Mouse (Mus musculus): ENCODE results near the gene Rnf208. TPM values are rescaled to one million over a fixed set of nuclear protein-coding genes. Genes with fewer than 3 reads are reported as not detected.
A peak's percentile ranks its signal among the peaks of the same experiment; 100 is the strongest.

The Rnf208 gene
- total and polyA plus RNA-seq, 2 experiments from 2014 or later, result 157 to 240 TPM

- H3K4me1 ChIP-seq (ENCODE audit: insufficient read depth, low read length), result peaks cover 17% of the 10 kb centered on the region
- no peaks in the 10 kb centered on the region for H3K36me3 ChIP-seq (ENCODE audit: insufficient read depth, low read length)
- H3K4me2 ChIP-seq (ENCODE audit: low read depth, low read length, poor library complexity, severe bottlenecking), result no peak overlapping the region
- H3K9me3 ChIP-seq (ENCODE audit: low read length), result no peaks in the 10 kb centered on the region
- TF ChIP-seq CTCF (IDR thresholded peaks at IDR 0.05), result peak; percentile 59
- H3K27me3 ChIP-seq (ENCODE audit: insufficient read depth, low read length), result 0 out of 2 replicates have a peak, but pooled peaks cover under 1% of the 10 kb centered on the region
- no peak overlapping the region for H3K27ac ChIP-seq (ENCODE audit: low read depth, low read length)
- no peak overlapping the region for H3K4me3 ChIP-seq (ENCODE audit: low read depth, low read length)
- DNase-seq (ENCODE audit: low spot score) (no peak), ATAC-seq (ENCODE audit: low FRiP score) (no peak)
- H3K9ac ChIP-seq (replicated peaks; ENCODE audit: low read length, poor library complexity, severe bottlenecking), result no peak overlapping the region
- WGBS, result 49% methylated on average over 2 of the region's 2 CpGs
These were observed 16.8 kb downstream of the Rnf208 start for GRCm38 (mm10) chr2:25258887-25259286.

GRCm38 (mm10) chr2:25261870-25262269, 19.8 kb downstream of the Rnf208 start:
- TF ChIP-seq CTCF (IDR thresholded peaks at IDR 0.05), result no peak
- H3K9ac ChIP-seq (replicated peaks; ENCODE audit: low read length, poor library complexity, severe bottlenecking), result peak overlapping the region; percentile 42
- no peaks in the 10 kb centered on the region for H3K9me3 ChIP-seq (ENCODE audit: low read length)
- ATAC-seq (ENCODE audit: low FRiP score) (peak; percentile 1), DNase-seq (ENCODE audit: low spot score) (no peak)
- H3K4me1 ChIP-seq (ENCODE audit: insufficient read depth, low read length), result peaks cover 31% of the 10 kb centered on the region
- peak overlapping the region; percentile 76 for H3K27ac ChIP-seq (ENCODE audit: low read depth, low read length)
- no peaks in the 10 kb centered on the region for H3K36me3 ChIP-seq (ENCODE audit: insufficient read depth, low read length)
- H3K4me3 ChIP-seq (ENCODE audit: low read depth, low read length), result peak overlapping the region; percentile 71
- H3K4me2 ChIP-seq (ENCODE audit: low read depth, low read length, poor library complexity, severe bottlenecking), result peak overlapping the region; percentile 100
- 42% methylated on average over 12 of the region's 12 CpGs for WGBS
- peaks cover 3% of the 10 kb centered on the region; the same call in 1 of the 2 replicates for H3K27me3 ChIP-seq (ENCODE audit: insufficient read depth, low read length)

GRCm38 (mm10) chr2:25262291-25262767, 20.3 kb downstream of the Rnf208 start, which contains the start of gene Tprn:
TSS of gene Tprn (plus strand) at chr2:25262618.
- peaks cover 36% of the 10 kb centered on the region for H3K4me1 ChIP-seq (ENCODE audit: insufficient read depth, low read length)
- TF ChIP-seq CTCF (IDR thresholded peaks at IDR 0.05), result 0 out of 2 replicates have a peak, but pooled peaks have one; percentile 6
- H3K27me3 ChIP-seq (ENCODE audit: insufficient read depth, low read length), result peaks cover 3% of the 10 kb centered on the region; the same call in 1 of the 2 replicates
- H3K4me2 ChIP-seq (ENCODE audit: low read depth, low read length, poor library complexity, severe bottlenecking), result peak within 1 kb of the TSS; percentile 100
- H3K9ac ChIP-seq (replicated peaks; ENCODE audit: low read length, poor library complexity, severe bottlenecking), result peak within 1 kb of the TSS; percentile 65
- peak; percentile 99 for DNase-seq (ENCODE audit: low spot score)
- peak; percentile 97 for ATAC-seq (ENCODE audit: low FRiP score)
- H3K9me3 ChIP-seq (ENCODE audit: low read length), result no peaks in the 10 kb centered on the region
- H3K27ac ChIP-seq (ENCODE audit: low read depth, low read length), result peak within 1 kb of the TSS; percentile 76
- 0 out of 2 replicates have a peak, but pooled peaks cover 3% of the 10 kb centered on the region for H3K36me3 ChIP-seq (ENCODE audit: insufficient read depth, low read length)
- WGBS, result under 1% methylated on average over 39 of the region's 39 CpGs
- H3K4me3 ChIP-seq (ENCODE audit: low read depth, low read length), result peak within 1 kb of the TSS; percentile 71

GRCm38 (mm10) chr2:25262795-25263622, 21.0 kb downstream of the Rnf208 start:
- Histone ChIP-seq H3K4me1 (ENCODE audit: insufficient read depth, low read length) (peaks cover 37% of the 10 kb centered on the region), H3K4me3 (ENCODE audit: low read depth, low read length) (peak overlapping the region; percentile 71), H3K9ac (replicated peaks; ENCODE audit: low read length, poor library complexity, severe bottlenecking) (peak overlapping the region; percentile 65), H3K27me3 (ENCODE audit: insufficient read depth, low read length) (peaks cover 3% of the 10 kb centered on the region; the same call in 1 of the 2 replicates), H3K27ac (ENCODE audit: low read depth, low read length) (peak overlapping the region; percentile 67; the same call in 1 of the 2 replicates), H3K4me2 (ENCODE audit: low read depth, low read length, poor library complexity, severe bottlenecking) (peak overlapping the region; percentile 100), H3K36me3 (ENCODE audit: insufficient read depth, low read length) (0 out of 2 replicates have a peak, but pooled peaks cover 6% of the 10 kb centered on the region), H3K9me3 (ENCODE audit: low read length) (no peaks in the 10 kb centered on the region)
- WGBS, result under 1% methylated on average over 77 of the region's 82 CpGs
- peak; percentile 49 for DNase-seq (ENCODE audit: low spot score)
- ATAC-seq (ENCODE audit: low FRiP score), result peak; percentile 31
- no peak for TF ChIP-seq CTCF (IDR thresholded peaks at IDR 0.05)

GRCm38 (mm10) chr2:25263623-25264285, 21.7 kb downstream of the Rnf208 start:
- 23% methylated on average over 12 of the region's 12 CpGs for WGBS
- Histone ChIP-seq H3K4me1 (ENCODE audit: insufficient read depth, low read length) (peaks cover 37% of the 10 kb centered on the region), H3K4me2 (ENCODE audit: low read depth, low read length, poor library complexity, severe bottlenecking) (peak overlapping the region; percentile 100), H3K9me3 (ENCODE audit: low read length) (no peaks in the 10 kb centered on the region), H3K4me3 (ENCODE audit: low read depth, low read length) (peak overlapping the region; percentile 71), H3K27me3 (ENCODE audit: insufficient read depth, low read length) (peaks cover 3% of the 10 kb centered on the region; the same call in 1 of the 2 replicates), H3K9ac (replicated peaks; ENCODE audit: low read length, poor library complexity, severe bottlenecking) (peak overlapping the region; percentile 65), H3K27ac (ENCODE audit: low read depth, low read length) (no peak overlapping the region), H3K36me3 (ENCODE audit: insufficient read depth, low read length) (0 out of 2 replicates have a peak, but pooled peaks cover 7% of the 10 kb centered on the region)
- DNase-seq (ENCODE audit: low spot score), result no peak
- no peak for ATAC-seq (ENCODE audit: low FRiP score)
- no peak for TF ChIP-seq CTCF (IDR thresholded peaks at IDR 0.05)
